Comparison of ENCODE assay signal across 12 mouse cellular contexts in the genomic region with DNA sequence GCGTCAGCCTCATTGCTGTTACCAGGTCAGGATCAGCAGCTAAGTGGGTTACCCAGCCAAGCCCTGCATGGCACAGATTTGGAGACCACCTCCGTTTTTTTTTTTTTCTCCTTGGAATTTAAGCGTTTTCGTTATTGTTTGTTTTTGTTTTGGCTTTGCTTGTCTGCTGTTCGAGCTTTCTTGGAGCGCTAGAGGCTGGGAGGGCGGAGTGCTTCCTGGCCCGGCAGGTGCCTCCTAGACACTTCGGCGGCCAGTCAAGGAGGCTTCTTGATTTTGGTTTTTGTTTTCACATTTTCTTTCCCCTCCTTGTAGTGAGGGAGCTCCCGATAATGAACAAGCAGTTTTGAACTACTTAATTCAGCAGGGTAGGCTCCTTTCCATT. TPM values are rescaled to one million over a fixed set of nuclear protein-coding genes. Genes with fewer than 3 reads are reported as not detected.
DNase-seq lines count a peak whose midpoint lies in the region; ATAC-seq and TF ChIP-seq lines count a peak whose summit lies in the region.
"Had no signal": no experiment of that assay in that cellular context is flagged by ENCODE, and none has a peak within 500 bp of the region (broad histone marks: within the 10 kb centered on the region; RNA-seq: fewer than 3 reads in every experiment).

A gene (minus strand): TSS at position 25 of the 382 bp plus-strand sequence.

- no peaks in the 10 kb centered on the region for H3K36me3 ChIP-seq in kidney, embryonic 16.5 days (ENCODE audit: insufficient read depth, low read length)
- no peaks in the 10 kb centered on the region; the same call in 1 of the 2 replicates for H3K36me3 ChIP-seq in forebrain, embryonic 11.5 days (ENCODE audit: control insufficient read depth, insufficient read depth, low read length)
- H3K36me3 ChIP-seq in midbrain, embryonic 14.5 days (ENCODE audit: control insufficient read depth, insufficient read depth, low read length), result no peaks in the 10 kb centered on the region
- H3K36me3 ChIP-seq: liver, embryonic 15.5 days had no signal

- no peak for TF ChIP-seq CTCF in gastrocnemius, adult 2 months (IDR thresholded peaks at IDR 0.05)

- WGBS in kidney, embryonic 16.5 days, result 1% methylated on average over 11 of the region's 11 CpGs
- WGBS in forebrain, embryonic 11.5 days, result under 1% methylated on average over 11 of the region's 11 CpGs
- WGBS in midbrain, embryonic 14.5 days, result under 1% methylated on average over 11 of the region's 11 CpGs

- H3K4me1 ChIP-seq in kidney, embryonic 16.5 days (ENCODE audit: insufficient read depth, low read length), result peaks cover 12% of the 10 kb centered on the region; the same call in 1 of the 2 replicates
- 0 out of 2 replicates have a peak, but pooled peaks cover 3% of the 10 kb centered on the region for H3K4me1 ChIP-seq in forebrain, embryonic 11.5 days (replicated peaks; ENCODE audit: control insufficient read depth, insufficient read depth, low read length)
- 0 out of 2 replicates have a peak, but pooled peaks cover 6% of the 10 kb centered on the region for H3K4me1 ChIP-seq in midbrain, embryonic 14.5 days (ENCODE audit: control insufficient read depth, insufficient read depth, low read length)
- H3K4me1 ChIP-seq: liver, embryonic 15.5 days had no signal

- no peak for DNase-seq in gastrocnemius, adult 2 months
- DNase-seq in gastrocnemius, postnatal 25 days, result no peak
- no peak for DNase-seq in kidney, adult 18-20 months
- DNase-seq in forebrain, embryonic 11.5 days (ENCODE audit: low spot score), result no peak
- DNase-seq in midbrain, embryonic 14.5 days, result no peak
- DNase-seq in neural tube, embryonic 10.5 days (ENCODE audit: extremely low spot score, low spot score), result no peak
- DNase-seq in ovary, adult 18-20 months (ENCODE audit: low spot score), result no peak
- DNase-seq: layer of hippocampus, adult 9-11 months had no signal

- no peak for ATAC-seq in kidney, embryonic 16.5 days (ENCODE audit: low FRiP score, low TSS enrichment)
- no peak for ATAC-seq in forebrain, embryonic 11.5 days (replicated peaks; ENCODE audit: low FRiP score)
- ATAC-seq in midbrain, embryonic 14.5 days (ENCODE audit: low FRiP score, low TSS enrichment), result no peak

- H3K27me3 ChIP-seq in kidney, embryonic 16.5 days (ENCODE audit: insufficient read depth, low read length), result peaks cover 98% of the 10 kb centered on the region
- H3K27me3 ChIP-seq in forebrain, embryonic 11.5 days (ENCODE audit: control insufficient read depth, insufficient read depth, low read length), result peaks cover 94% of the 10 kb centered on the region
- peaks cover 96% of the 10 kb centered on the region for H3K27me3 ChIP-seq in midbrain, embryonic 14.5 days (ENCODE audit: control insufficient read depth, insufficient read depth, low read length)

- H3K9ac ChIP-seq in kidney, embryonic 16.5 days (replicated peaks; ENCODE audit: low read length), result no peak within 1 kb of the TSS
- H3K9ac ChIP-seq in forebrain, embryonic 11.5 days (ENCODE audit: low read length), result peak within 1 kb of the TSS; percentile 63
- no peak within 1 kb of the TSS for H3K9ac ChIP-seq in midbrain, embryonic 14.5 days (replicated peaks; ENCODE audit: low read length)
- H3K9ac ChIP-seq: liver, embryonic 15.5 days had no signal

- 0 out of 2 replicates have a peak within 1 kb of the TSS, but pooled peaks have one; percentile 18 for H3K4me2 ChIP-seq in kidney, embryonic 16.5 days (replicated peaks; ENCODE audit: low read depth, low read length)
- peak within 1 kb of the TSS; percentile 35; the same call in 1 of the 2 replicates for H3K4me2 ChIP-seq in forebrain, embryonic 11.5 days (ENCODE audit: low read depth, low read length, severe bottlenecking)
- peak within 1 kb of the TSS; percentile 3; the same call in 1 of the 2 replicates for H3K4me2 ChIP-seq in midbrain, embryonic 14.5 days (ENCODE audit: low read length)
- H3K4me2 ChIP-seq: liver, embryonic 15.5 days had no signal

- H3K27ac ChIP-seq in gastrocnemius, adult 2 months, result no peak within 1 kb of the TSS
- no peak within 1 kb of the TSS for H3K27ac ChIP-seq in kidney, embryonic 16.5 days (ENCODE audit: low read length)
- peak within 1 kb of the TSS; percentile 73 for H3K27ac ChIP-seq in forebrain, embryonic 11.5 days (ENCODE audit: low read depth, low read length)
- peak within 1 kb of the TSS; percentile 37; the same call in 1 of the 2 replicates for H3K27ac ChIP-seq in midbrain, embryonic 14.5 days (replicated peaks; ENCODE audit: low read depth, low read length)
- H3K27ac ChIP-seq: liver, embryonic 15.5 days had no signal

- intact Hi-C loops in gastrocnemius, adult 2 months (cut with DNase I), result no loop called here

- peak within 1 kb of the TSS; percentile 11; the same call in 1 of the 2 replicates for H3K4me3 ChIP-seq in gastrocnemius, adult 2 months
- peak within 1 kb of the TSS; percentile 18 for H3K4me3 ChIP-seq in kidney, embryonic 16.5 days (ENCODE audit: low read length)
- H3K4me3 ChIP-seq in forebrain, embryonic 11.5 days (ENCODE audit: low read depth, low read length), result peak within 1 kb of the TSS; percentile 40
- peak within 1 kb of the TSS; percentile 14 for H3K4me3 ChIP-seq in midbrain, embryonic 14.5 days (replicated peaks; ENCODE audit: low read depth, low read length)
- H3K4me3 ChIP-seq: liver, embryonic 15.5 days had no signal

- H3K9me3 ChIP-seq in kidney, embryonic 16.5 days (ENCODE audit: low read length), result no peaks in the 10 kb centered on the region; the same call in 1 of the 2 replicates
- H3K9me3 ChIP-seq in forebrain, embryonic 11.5 days (ENCODE audit: control insufficient read depth, low read length), result no peaks in the 10 kb centered on the region
- H3K9me3 ChIP-seq in midbrain, embryonic 14.5 days (ENCODE audit: control insufficient read depth, low read length), result no peaks in the 10 kb centered on the region
- H3K9me3 ChIP-seq: liver, embryonic 15.5 days had no signal

RNA-seq across cellular contexts. Expression of the gene that starts here (rescaled TPM):
- total RNA-seq in gastrocnemius, adult 2 months (2021), result not detected
- not detected for total RNA-seq in gastrocnemius, postnatal 25 days (2021)
- polyA plus RNA-seq in kidney, embryonic 16.5 days (2015; fragmentation: Nextera tagmentation; extraction: Ambion mirVana), result 1.4 TPM in 1 of 2 replicates, not detected in the other
- 36.6 and 45.7 TPM in 2 replicates for polyA plus RNA-seq in forebrain, embryonic 11.5 days (2014; fragmentation: Nextera tagmentation; extraction: Ambion mirVana)
- polyA plus RNA-seq in midbrain, embryonic 14.5 days (2014; fragmentation: Nextera tagmentation; extraction: Ambion mirVana), result 0.24 TPM in 1 of 2 replicates, not detected in the other
- total RNA-seq: gastrocnemius, postnatal 4 days had no signal
- polyA plus RNA-seq: liver, embryonic 15.5 days; neural tube, embryonic 14.5 days had no signal

Comparison
In these comparisons a context has a peak if more than half of its experiments do, and no peak if none do; other contexts are left out.
1. RNA of the gene that starts here (polyA plus RNA-seq): 36.6 to 45.7 TPM in forebrain, embryonic 11.5 days; 1.4 TPM in kidney, embryonic 16.5 days and 0.24 TPM in midbrain, embryonic 14.5 days; every median in the first group is over 10 times any median in the second.
2. H3K27ac ChIP-seq: peak in forebrain, embryonic 11.5 days (single experiment) and midbrain, embryonic 14.5 days (single experiment); none in gastrocnemius, adult 2 months (single experiment) and kidney, embryonic 16.5 days (single experiment).
3. Peak in every context shown above with its lines, with median percentiles within 50 percentile points of each other: H3K4me3 ChIP-seq and H3K4me2 ChIP-seq.